Mouse (Mus musculus): ENCODE results near the gene Ushbp1.
A peak's percentile ranks its signal among the peaks of the same experiment; 100 is the strongest.

The Ushbp1 gene

DNA sequence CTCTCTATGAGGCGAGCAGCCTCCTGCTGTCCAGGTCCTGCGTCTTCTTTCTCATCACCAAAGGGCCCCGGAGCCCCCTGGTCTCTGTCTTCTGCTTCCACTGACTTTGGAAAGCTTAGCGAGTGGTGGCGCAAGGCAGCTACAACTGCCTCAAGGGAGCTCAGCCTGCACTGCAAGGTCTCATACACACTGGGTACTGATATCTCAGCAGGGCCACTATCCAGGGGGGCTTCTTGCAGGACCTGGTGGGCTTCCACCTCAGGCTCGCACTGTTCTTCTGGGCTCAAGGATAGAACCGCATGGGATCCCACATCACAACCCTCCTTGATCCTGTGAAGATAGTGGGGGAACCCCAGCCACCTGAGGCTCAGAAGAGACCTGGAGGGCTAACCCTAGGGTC, 1.1 kb downstream of the Ushbp1 start:
- DNase-seq (ENCODE audit: low read depth in 1 of 2, low spot score in 2 of 2) = no peak

DNA sequence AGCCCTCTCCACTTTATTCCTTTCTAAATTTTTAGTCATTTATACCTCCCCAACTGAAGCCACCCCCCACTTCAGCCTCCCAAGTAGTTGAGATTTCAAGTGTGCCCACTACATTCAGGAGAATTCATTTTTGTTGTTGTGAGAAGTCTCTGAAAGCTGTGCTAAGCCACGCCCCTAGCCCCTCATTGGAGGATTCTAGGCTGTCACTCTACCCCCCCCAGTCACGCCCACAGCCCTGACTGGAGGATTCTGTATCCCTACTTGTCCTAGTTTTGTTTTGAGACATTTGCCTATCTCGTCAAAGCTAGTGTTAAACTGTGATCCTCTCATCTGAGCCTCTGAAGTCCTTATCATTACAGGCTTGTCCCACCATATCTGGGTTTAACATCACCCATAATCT, 2.7 kb downstream of the Ushbp1 start:
- no peak for DNase-seq (ENCODE audit: low read depth in 1 of 2, low spot score in 2 of 2)

DNA sequence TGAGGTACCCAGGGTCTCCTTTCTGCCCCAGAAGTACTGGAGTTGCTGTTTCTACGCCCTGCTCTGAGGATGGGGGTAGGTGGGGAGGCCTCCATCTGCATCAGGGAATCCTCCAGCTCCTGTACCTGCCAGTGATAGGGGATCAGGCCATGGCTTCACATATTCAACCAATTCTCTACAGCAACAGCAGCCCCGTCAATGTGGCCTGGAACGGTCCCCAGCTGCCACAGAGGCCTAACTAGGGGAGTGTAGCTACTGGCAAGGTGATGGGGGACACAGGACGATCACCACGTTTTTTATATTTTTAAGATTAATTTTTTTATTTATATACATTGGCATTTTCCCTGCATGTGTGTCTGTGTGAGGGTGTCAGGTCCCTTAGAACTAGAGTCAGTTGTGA, 3.2 kb downstream of the Ushbp1 start:
- no peak for DNase-seq (ENCODE audit: low read depth in 1 of 2, low spot score in 2 of 2)

DNA sequence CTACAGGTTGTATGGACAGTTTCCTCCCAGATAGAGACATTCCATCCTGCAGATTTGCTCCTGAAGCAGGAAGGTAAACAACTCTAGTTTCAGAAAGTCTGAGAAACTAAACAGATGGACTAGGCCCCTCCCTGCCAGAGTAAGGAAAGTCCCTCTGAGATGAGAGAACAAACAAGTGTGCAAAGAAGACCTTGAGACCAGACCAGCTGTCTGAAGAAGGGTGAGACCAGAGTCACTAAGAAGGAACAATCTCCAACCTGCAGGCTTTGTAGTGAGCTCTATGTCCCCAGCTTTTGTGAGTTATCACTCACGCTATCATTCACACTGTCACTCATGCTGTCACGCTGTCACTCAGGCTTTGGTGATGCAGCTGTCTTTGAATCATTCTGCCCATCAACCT, 3.9 kb downstream of the Ushbp1 start:
- no peak for DNase-seq (ENCODE audit: low read depth in 1 of 2, low spot score in 2 of 2)

DNA sequence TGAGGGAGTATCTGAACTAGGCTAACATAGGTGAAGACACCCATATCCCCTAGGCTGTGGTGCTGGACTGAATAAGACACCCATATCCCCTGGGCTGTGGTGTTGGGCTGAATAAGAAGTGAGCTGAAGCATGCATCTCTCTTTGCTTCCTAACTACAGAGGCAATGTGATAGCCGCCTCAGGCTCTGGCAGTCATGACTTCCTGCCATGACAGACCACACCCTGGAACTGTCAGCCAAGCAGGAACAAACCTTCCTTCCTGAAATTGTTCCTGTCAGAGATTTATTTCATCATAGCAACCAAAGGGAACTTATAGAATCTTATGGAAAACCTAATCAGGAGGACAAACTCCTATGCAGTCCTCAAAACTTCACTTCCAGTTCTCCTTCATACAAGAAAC, 7.3 kb downstream of the Ushbp1 start:
- DNase-seq (ENCODE audit: low read depth in 1 of 2, low spot score in 2 of 2) = no peak

DNA sequence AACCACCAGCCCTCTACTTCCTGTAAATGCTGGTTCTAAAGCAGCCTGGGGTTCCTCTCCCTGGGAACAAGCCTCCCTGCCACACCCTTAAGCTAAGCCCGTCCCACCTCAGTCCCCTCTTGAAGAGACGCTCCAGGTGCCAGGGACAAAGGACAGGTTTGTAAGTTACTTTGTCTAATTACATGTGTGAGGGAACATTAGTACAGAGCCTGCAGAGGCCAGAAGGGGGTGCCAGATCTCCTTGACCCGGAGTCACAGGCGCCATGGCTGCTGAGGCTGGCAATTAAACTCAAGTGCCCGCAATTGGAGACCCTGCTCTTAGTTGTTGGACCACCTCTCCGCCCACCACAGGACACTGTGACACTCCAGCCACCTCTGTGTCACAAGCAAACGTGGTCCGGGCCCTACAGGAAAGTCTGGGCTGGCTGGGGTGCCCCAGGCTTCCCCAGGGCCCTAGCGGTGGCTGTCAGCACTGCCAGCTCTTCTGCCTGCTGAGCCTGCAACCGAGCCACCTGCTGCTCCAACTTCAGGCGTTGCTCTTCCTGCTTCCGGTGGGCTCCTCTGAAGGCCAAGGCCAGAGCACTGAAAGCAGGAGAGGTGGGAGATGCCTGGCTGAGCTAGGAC, 10.3 kb downstream of the Ushbp1 start:
- DNase-seq (ENCODE audit: low read depth in 1 of 2, low spot score in 2 of 2) = no peak

DNA sequence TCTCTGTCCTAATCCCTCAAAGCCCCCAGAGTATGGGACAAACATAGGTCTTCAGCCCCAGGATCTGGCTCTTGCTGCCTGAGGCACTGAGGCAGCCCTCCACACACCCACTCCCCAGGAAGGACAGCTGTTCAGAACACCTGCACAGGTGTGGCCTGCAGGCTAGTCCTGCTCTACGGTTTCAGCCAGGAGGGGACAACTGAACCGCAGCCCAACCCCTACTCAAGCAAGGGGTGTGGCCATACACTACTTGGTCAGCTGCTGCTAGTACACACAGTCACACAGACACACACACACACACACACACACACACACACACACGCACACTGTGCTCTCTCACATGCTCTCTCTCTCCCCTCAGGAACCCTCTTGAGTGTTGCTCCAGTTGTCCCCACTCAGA, 11.7 kb downstream of the Ushbp1 start:
- DNase-seq (ENCODE audit: low read depth in 1 of 2, low spot score in 2 of 2) = no peak

DNA sequence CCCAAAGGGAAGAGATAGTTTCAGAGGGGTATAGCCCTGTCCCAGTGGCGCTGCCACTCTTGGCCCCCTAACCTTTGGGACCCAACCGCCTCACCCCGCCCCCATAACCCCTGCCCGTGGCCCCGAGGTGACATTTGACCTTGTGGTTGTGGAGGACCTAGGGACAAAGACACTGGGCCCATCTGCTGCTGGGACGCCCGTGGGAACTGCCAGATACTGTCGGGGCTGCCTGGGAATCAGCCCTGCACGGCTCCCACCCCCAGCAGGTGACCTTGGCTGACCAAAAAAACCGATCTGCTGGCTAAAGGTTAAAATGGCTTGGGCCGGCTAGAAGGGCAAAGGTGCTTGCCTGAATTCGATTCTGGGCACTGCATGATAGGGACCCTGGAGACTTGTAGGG, 12.2 kb downstream of the Ushbp1 start:
- no peak for DNase-seq (ENCODE audit: low read depth in 1 of 2, low spot score in 2 of 2)

DNA sequence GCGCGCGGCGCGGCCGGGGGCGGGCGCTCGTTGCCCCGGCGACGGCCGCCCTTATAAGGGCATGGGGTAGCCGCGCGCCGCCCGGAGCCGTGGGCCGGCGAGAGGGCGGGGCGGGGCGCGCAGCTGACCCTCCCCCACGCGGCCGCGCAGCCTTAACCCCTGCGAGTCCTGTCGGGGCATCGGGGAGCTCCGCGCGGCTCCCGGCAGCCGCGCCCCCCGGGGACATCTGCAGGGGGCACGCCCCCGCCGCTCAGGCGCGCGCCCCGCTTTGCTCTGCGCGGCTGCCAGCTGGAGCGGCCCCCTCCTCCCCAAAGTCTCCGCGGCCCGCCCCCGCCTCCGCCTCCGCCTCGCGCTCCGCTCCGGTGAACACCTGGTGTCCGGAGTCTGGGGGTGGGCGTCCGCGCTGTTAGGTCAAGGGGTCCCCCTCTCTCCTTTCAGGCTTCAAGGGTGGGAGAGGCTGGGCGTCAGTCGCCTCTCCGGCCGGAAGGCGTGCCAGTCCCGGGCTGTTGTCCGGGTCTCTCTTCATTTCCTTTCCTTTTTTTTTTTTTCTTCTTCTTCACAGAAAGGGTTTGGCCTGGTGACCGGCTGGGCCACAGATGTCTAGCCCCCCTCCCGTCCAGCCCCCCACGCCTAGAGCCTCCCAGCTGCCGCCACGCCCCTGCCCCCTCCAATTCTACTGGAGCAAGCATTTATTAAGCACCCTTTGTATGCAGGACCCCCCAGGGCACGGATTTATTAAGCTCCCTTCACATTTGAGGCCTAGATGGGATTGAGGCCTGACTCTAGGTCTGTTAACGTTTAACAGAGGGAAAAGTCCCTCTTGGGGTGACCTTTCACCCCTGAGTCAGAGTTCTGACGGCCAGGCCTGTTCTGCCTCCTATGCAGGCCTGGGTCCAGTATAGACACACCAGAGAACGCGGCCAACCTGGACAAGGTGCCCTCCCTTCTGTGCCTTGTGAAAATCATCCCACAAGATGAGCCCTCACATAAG, 13.3 kb downstream of the Ushbp1 start:
- DNase-seq (ENCODE audit: low read depth in 1 of 2, low spot score in 2 of 2) = peak in 1 of 2 experiments; percentile 51

DNA sequence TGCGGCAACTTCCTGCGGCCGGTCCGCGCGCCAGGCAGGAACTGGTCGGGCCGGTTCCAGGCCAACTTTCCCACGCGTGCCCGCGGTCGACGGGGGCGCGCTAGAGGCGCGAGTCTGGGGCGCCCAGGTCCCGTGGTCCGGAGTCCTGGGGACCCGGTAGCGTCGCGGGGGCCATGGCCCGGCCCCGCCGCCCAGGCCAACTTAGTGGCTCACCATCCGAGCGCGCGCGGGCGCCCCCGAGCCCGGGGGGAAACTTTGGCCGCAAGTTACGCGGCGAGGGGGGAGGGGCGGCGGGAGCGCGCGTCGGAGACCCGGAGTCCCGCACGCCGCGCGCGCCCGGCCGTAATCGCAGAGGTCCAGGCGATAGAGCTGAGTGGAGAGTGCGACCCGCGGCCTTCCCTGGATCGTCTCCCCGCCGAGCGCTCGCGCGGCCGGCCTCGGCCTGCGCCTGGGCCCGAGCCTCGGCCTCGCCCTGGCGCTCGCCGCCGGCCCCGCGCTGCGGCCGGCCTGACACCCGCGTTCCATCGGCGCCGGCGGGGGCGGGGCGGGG, 14.1 kb downstream of the Ushbp1 start, which contains the start of gene Nr2f6:
Nr2f6 (minus strand) TSS at position 540 of the 550 bp plus-strand sequence.
- peak in 1 of 2 experiments; percentile 50 for DNase-seq (ENCODE audit: low read depth in 1 of 2, low spot score in 2 of 2)

DNA sequence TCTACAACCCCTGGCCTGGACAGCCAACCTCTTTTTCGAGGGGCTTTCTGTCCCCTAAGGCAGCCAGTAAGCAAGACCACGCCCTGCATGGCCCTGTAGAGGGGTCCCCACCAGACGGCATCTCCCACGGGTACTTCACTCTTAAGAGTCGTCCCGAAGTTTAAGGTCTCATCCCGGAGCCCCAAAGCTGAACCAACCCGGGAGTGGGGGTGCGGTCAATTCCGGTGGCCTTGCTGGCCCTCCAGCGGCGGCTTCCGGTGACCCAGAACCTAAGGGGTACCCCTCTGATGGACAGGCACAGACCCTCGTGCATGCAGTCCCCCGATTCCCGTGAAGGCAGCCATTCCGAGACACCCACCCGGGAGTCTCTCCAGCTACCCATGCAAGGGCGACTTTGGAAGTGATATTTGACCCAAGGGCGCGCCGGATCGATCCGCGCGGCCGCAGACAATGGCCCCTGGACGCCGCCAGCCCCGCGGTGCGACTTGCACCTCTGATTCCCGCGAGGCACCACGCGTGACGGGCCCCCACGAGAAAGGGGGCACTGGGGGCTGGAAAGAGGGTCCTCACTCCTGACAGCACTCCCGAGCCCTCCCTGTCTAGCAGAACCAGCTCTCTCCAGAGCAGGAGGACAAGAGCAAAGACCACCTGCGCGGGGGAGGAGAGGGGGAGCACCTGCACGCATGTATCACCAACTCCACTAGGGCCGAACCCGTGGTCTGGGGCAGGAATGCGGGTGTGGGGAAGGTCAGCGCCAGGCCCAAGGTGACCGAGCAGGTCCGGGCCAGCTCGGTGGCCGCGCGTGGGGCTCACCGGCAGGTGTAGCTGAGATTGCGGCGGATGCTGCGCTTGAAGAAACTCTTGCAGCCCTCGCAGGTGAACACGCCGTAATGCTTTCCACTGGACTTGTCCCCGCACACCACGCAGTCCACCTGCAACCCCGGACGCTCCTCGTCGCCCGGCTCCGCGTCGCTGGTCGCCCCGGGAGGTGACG, 15.1 kb downstream of the Ushbp1 start:
- no peak for DNase-seq (ENCODE audit: low read depth in 1 of 2, low spot score in 2 of 2)

DNA sequence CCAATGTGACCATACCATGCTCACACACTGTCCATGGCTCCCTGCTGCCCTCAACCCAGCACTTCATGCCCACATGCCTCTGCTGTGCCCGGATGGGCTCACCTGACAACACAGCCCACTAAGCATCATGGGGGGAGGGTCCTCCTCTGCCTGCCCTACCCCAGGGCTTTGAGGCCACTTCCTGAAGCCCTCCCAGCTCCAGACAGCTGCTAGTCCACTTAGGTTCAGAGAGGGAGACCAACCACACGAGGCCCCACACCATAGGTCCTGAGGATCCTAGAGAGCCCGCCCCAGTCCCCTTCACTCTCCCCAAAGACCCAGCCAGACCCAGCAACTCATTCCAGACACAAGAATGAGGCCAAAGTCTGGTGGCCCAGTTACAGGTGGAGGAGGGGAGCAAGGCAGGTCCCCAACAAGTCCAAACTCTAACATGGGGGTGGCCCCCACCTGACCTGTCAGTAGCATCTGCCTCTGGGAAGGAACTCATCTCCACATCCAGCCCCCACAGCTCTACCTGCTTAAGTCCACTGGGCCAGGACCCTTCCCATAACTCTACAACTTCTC, 16.0 kb downstream of the Ushbp1 start:
- DNase-seq (ENCODE audit: low read depth in 1 of 2, low spot score in 2 of 2) = no peak

DNA sequence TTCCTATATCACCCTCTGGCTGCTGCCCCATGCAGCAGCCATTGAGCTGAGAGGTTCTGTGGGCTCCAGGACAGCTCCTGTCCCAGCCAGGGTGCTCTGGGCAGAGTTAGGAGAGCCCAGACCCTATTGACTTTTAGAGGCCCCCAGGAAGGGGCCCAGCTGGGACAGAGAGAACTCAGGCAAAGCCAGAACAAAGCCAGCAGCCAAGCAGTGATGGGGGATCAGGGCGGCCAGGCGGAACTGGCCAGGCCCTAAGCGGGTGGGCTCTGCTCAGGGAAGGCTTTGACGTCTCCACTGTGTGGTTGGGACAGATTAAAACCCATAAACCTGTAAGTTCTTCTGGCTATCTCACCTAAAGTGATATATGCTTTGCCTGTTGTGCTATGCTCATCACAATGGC, 16.6 kb downstream of the Ushbp1 start:
- no peak for DNase-seq (ENCODE audit: low read depth in 1 of 2, low spot score in 2 of 2)

DNA sequence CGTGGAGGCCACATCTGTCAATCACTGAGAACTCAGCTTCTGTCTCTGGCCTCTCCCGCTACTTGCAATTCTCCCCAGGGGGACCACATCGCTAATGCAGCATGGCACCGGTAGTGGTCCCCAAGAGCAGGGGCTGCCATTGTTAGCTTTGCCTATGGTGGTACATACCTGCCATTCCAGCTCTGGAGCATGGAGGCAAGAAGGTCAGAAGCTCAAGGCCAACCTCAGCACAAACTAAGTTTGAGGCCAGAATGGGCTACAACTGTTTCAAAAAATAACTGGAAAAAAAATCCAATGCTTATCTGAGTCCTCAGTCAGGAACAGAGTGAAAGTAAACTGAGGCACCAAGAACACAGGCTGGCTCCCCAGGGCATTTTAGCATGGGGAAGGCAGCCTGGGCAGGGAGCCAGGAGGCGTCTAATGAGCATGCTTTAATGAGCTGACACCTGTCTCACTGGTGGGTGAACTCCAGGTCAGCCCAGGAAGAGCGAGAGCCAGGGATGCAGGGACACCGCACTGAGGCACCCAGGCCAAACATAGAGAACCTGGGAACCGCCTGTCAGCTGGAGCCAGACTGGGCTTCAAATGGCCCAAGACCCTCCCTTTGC, 19.1 kb downstream of the Ushbp1 start:
- DNase-seq (ENCODE audit: low read depth in 1 of 2, low spot score in 2 of 2) = no peak

DNA sequence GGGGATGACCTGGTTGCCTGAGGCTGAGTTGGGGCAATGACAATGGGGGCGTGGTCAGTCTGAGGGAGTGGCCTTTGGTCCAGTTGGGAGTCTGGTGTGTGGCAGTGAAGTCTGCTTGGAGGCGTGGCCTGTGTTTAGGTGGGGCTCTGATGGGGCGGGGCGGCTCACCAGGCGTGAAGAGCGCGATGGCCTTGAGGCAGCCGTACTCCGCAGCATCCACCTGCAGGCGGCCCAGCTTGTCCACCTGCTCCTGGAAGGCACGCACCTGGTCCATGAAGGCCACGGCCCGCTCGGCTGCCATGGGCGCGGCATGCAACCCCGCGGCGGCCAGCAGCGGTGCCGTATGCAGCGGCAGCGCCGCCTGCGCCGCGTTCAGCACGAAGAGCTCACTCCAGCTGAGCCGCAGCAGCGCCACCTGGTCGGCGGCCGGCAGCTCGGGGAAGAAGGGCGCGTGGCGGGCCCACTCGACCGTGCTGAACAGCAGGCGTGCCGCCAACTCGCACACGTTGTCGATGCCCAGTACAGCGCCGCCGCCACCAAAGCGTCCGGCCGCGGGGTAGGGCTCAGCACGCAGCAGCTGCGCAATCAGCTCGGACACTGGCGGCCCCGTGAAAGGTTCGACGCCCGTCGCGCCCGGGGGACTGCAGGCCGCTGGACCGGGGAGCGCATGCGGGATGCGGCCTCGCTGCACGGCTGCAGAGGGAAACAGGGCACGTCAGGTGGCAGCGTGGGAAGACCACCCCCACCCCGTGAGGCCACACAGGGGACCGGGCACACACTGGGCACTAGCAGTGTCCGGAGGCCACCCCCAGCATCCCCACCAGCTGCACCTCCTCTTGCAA, 19.8 kb downstream of the Ushbp1 start:
- DNase-seq (ENCODE audit: low read depth in 1 of 2, low spot score in 2 of 2) = peak in 1 of 2 experiments; percentile 35

DNA sequence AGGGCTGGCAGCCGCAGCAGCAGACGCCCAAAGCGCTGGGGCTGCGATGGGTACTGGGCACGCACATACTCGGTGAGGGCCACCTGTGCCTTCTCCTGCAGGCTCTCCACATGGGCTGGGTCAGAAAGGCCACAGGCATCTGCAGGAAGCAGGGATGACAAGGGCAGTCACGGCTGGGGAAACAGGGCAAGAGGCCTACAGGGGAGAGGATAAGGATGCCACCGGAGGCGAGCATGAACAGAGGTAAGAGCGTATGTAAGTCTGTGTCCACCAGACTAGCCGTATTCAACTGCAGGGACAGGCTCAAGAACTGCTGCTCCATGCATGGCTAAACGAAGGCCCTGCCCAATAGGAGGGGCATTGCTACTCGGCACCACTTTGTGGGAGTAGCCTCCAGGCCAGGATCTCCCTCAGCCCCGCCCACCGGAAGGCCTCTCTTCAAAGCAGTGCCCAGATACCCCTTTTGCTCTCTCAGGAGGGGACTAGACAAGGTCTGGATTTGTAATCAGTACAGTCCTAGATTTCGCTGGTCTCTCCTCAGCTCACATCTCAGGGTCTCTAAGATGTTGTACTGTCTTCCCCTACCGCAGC, 20.9 kb downstream of the Ushbp1 start:
- DNase-seq (ENCODE audit: low read depth in 1 of 2, low spot score in 2 of 2) = no peak

DNA sequence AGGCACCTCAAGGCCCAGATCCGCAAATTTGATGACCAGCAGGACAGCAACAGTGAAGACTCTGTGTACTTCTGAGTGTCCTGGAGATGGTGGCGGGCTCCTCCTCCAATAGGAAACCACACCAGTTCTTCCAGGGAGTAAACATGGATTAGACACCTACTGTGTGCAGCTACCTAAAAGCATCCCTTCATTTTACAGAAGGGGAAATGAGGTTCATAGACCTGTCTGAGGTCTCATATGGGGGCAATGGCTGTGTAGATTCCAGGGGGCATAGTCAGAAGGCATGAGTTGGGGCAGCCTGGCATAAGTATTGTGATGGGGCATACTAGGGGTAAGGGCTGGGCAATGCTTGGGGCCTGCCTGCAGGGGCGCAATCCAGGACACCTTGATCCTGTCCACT, 22.6 kb downstream of the Ushbp1 start:
- DNase-seq (ENCODE audit: low read depth in 1 of 2, low spot score in 2 of 2) = no peak

DNA sequence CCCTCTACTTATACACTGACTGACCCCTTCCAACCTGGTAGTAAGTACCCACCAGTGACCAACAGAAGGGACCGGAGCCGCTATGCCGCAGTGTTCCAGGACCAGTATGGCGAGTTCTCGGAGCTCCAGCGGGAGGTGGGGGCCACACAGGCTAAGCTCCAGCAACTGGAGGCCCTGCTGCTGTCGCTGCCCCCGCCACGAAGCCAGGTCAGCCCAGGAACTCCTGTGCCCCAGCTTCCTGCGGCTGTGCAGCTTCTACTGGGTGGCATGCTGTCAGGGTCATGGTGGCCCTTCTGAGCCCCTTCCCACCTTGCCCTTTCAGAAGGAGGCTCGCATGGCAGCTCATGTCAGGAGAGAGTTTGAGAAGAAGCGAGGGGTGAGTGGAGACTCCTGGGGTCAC, 23.2 kb downstream of the Ushbp1 start:
- DNase-seq (ENCODE audit: low read depth in 1 of 2, low spot score in 2 of 2) = no peak

Data from monocyte, adult 2 months (primary cell).